Mouse (Mus musculus) hindbrain, embryonic 11.5 days (tissue): Measurements from ENCODE around the gene Tet3. TPM values are rescaled to one million over a fixed set of nuclear protein-coding genes. Genes with fewer than 3 reads are reported as not detected.

Experiments used
- ATAC-seq: fragments of 200-750 bp; cut with Nextera tagmentation; 2 replicates; pipeline ENCODE4 v1.8.0; 2017; ENCODE audit warnings: mild to moderate bottlenecking, moderate TSS enrichment, moderate library complexity; ENCODE audit not compliant: low FRiP score
- DNase-seq: peaks from one replicate; pipeline ENCODE4 v3.0.0-alpha.2; 2015; ENCODE audit warnings: low spot score
- H3K27ac ChIP-seq: fragments of 300-500 bp; sonication (generic); 2 replicates; pipeline ENCODE4 v1.5.1; 2014; ENCODE audit warnings: mild to moderate bottlenecking, low read depth, low read length
- H3K27me3 ChIP-seq: fragments of 300-500 bp; sonication (generic); 2 replicates; pipeline ENCODE4 v1.6.1; 2014; ENCODE audit warnings: mild to moderate bottlenecking, low read length, moderate library complexity, mixed read lengths; ENCODE audit not compliant: control insufficient read depth, insufficient read depth
- H3K36me3 ChIP-seq: fragments of 300-500 bp; sonication (generic); 2 replicates; pipeline ENCODE4 v1.6.1; 2014; ENCODE audit warnings: mild to moderate bottlenecking, low read length, moderate library complexity, mixed read lengths; ENCODE audit not compliant: control insufficient read depth, insufficient read depth
- H3K4me1 ChIP-seq: fragments of 300-500 bp; sonication (generic); replicated peaks from 2 replicates; pipeline ENCODE4 v1.6.1; 2014; ENCODE audit warnings: low read length, mixed read lengths; ENCODE audit not compliant: control insufficient read depth, insufficient read depth
- H3K4me2 ChIP-seq: fragments of 300-500 bp; sonication (generic); replicated peaks from 2 replicates; pipeline ENCODE4 v1.6.1; 2014; ENCODE audit warnings: mild to moderate bottlenecking, low read depth, low read length
- H3K4me3 ChIP-seq: fragments of 300-500 bp; sonication (generic); 2 replicates; pipeline ENCODE4 v1.5.1; 2014; ENCODE audit warnings: low read depth, low read length
- H3K9ac ChIP-seq: fragments of 300-500 bp; sonication (generic); 2 replicates; pipeline ENCODE4 v1.6.1; 2014; ENCODE audit warnings: low read depth, low read length
- H3K9me3 ChIP-seq: fragments of 300-500 bp; sonication (generic); 2 replicates; pipeline ENCODE4 v1.6.1; 2016; ENCODE audit warnings: low read length; ENCODE audit not compliant: control insufficient read depth
- WGBS: fragments of 180-500 bp; shearing (Covaris S2); extraction: QIAGEN DNeasy Blood & Tissue Kit; methylation state at CpG from one replicate; pipeline ENCODE4 v1.1.7; 2014; 5-methylcytosine and 5-hydroxymethylcytosine counted together
- polyA plus RNA-seq: library from polyadenylated mRNA; unstranded; fragments of >200 nt; fragmentation: Nextera tagmentation; extraction: Ambion mirVana; gene quantifications from 2 replicates; pipeline ENCODE4 v1.2.1, GENCODE M21; 2014

Tet3 gene
- polyA plus RNA-seq, 1 experiment from 2014 or later = 55.6 TPM

- Histone ChIP-seq H3K4me2 (no peak overlapping the region), H3K27ac (no peak overlapping the region), H3K9ac (no peak overlapping the region), H3K4me3 (no peak overlapping the region), H3K36me3 (no peaks in the 10 kb centered on the region), H3K4me1 (no peaks in the 10 kb centered on the region), H3K9me3 (no peaks in the 10 kb centered on the region), H3K27me3 (no peaks in the 10 kb centered on the region)
- whole genome bisulfite sequencing = 95% methylated on average over 10 of the region's 10 CpGs
- no peak for DNase-seq
- no peak for ATAC-seq
Observed at GRCm38 (mm10) chr6:83499078-83499477, 40.2 kb upstream of the Tet3 start.

DNA sequence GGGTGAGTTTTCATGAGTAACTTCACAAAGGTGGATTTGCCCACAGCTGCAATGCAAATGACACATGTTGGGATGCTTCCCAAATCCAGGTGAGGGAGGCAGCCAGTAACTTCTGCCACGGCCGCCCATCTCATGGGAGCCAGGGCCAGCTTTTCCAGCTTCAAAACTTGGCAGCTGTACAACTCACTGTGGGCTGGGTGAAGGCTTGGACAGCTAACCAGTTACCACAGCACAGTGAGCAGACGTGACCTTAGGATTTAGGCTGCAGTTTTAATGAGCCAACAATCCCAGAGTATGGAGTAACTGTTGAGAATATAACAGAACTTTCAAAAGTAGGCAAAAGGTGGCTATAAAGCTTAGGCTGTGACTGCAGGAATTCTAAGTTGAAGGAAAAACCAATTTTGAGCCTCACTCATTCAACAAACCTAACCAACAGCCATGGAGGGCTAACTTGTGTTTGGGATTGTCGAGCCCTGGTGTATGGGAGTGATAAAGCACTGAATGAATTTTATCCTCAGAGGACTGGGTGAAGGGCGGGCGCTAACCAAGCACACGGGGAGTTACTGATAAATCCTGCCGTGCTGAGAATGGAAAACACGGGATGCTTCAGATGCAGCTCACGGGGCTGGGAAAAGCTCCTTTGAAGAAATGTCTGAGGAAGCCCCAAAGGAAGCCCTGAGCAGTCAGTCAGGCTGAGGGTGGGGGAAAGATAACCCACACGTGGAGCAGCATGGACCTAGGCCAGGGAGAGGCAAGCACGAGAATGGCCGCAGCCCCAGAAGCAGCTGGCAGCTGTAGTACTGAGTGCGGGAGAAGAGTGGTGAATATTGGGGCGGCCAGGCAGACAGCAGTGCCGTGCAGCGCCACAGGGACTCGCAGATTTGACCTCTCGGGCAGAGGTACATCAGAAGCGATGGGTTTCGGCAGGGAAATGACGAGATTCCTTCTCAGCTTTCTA is 38.1 kb upstream of the Tet3 start:
- no peak overlapping the region for H3K27ac ChIP-seq
- no peaks in the 10 kb centered on the region for H3K36me3 ChIP-seq
- ATAC-seq = no peak
- H3K9me3 ChIP-seq = no peaks in the 10 kb centered on the region
- no peak overlapping the region for H3K4me3 ChIP-seq
- no peak for DNase-seq
- WGBS = 92% methylated on average over 21 of the region's 22 CpGs
- no peaks in the 10 kb centered on the region for H3K27me3 ChIP-seq
- H3K4me1 ChIP-seq = no peaks in the 10 kb centered on the region
- no peak overlapping the region for H3K9ac ChIP-seq
- no peak overlapping the region for H3K4me2 ChIP-seq

- no peaks in the 10 kb centered on the region for H3K4me1 ChIP-seq
- no peak overlapping the region for H3K4me2 ChIP-seq
- DNase-seq = no peak
- H3K27me3 ChIP-seq = no peaks in the 10 kb centered on the region
- WGBS = 94% methylated on average over 9 of the region's 9 CpGs
- no peak for ATAC-seq
- H3K9me3 ChIP-seq = no peaks in the 10 kb centered on the region
- H3K9ac ChIP-seq = no peak overlapping the region
- H3K36me3 ChIP-seq = no peaks in the 10 kb centered on the region
- H3K4me3 ChIP-seq = no peak overlapping the region
- H3K27ac ChIP-seq = no peak overlapping the region
Observed at GRCm38 (mm10) chr6:83496009-83496752, 37.3 kb upstream of the Tet3 start.

- Histone ChIP-seq H3K9ac (no peak overlapping the region), H3K4me3 (no peak overlapping the region), H3K27ac (no peak overlapping the region), H3K4me2 (no peak overlapping the region), H3K36me3 (no peaks in the 10 kb centered on the region), H3K4me1 (no peaks in the 10 kb centered on the region), H3K9me3 (no peaks in the 10 kb centered on the region), H3K27me3 (no peaks in the 10 kb centered on the region)
- ATAC-seq (no peak), DNase-seq (no peak)
- 84% methylated on average over 4 of the region's 4 CpGs for WGBS
Observed at GRCm38 (mm10) chr6:83490622-83491021, 31.7 kb upstream of the Tet3 start.

DNA sequence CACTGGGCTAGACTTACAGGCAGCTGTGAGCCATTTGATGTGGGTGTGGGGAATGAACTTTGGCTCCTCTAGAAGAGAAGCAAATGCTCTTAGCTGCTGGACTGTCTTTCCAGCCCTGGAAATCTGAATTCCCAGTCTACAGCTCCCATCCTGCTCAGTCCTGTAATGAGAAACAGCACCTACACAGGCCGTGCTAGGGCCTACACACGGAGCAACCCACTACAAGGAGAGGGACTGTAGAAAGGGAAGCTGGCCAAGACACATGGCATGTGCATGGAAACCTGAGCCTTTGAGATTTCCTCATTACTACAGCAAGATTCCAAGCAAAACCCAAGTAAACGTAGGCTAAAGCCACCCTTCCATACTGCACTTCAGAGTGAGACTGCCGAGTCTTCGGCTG is 29.3 kb upstream of the Tet3 start:
- no peak overlapping the region for H3K4me3 ChIP-seq
- no peak for DNase-seq
- no peaks in the 10 kb centered on the region for H3K27me3 ChIP-seq
- no peak for ATAC-seq
- 87% methylated on average over 5 of the region's 5 CpGs for WGBS
- H3K4me1 ChIP-seq = no peaks in the 10 kb centered on the region
- H3K27ac ChIP-seq = no peak overlapping the region
- H3K4me2 ChIP-seq = no peak overlapping the region
- H3K36me3 ChIP-seq = no peaks in the 10 kb centered on the region
- H3K9ac ChIP-seq = no peak overlapping the region
- H3K9me3 ChIP-seq = no peaks in the 10 kb centered on the region

GRCm38 (mm10) chr6:83487298-83487697 is 28.4 kb upstream of the Tet3 start:
- Histone ChIP-seq H3K27ac (no peak overlapping the region), H3K27me3 (no peaks in the 10 kb centered on the region), H3K4me2 (no peak overlapping the region), H3K4me3 (no peak overlapping the region), H3K36me3 (no peaks in the 10 kb centered on the region), H3K9ac (no peak overlapping the region), H3K9me3 (no peaks in the 10 kb centered on the region), H3K4me1 (no peaks in the 10 kb centered on the region)
- WGBS = 94% methylated on average over 4 of the region's 4 CpGs
- no peak for ATAC-seq
- no peak for DNase-seq

DNA sequence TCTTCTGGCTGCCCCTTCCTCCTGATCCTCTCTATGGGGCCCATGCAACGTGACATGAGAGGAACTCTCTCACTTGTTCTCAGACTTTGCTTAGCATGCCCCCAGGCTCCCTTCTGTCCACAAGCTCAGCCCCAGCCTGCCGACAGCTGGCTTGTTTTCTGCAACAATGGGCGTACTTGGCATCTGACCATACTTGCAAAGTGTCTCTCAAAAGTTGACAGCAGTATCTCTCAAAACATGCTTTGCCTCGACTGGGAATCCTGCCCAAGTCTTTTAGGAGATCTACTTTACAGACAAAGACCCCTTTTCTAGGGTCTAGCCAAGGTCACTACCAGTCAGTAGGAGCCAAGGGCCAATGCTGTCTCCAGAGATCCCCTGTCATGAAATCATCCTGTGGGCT is 27.0 kb upstream of the Tet3 start:
- no peaks in the 10 kb centered on the region for H3K9me3 ChIP-seq
- no peak overlapping the region for H3K9ac ChIP-seq
- H3K4me3 ChIP-seq = no peak overlapping the region
- no peak overlapping the region for H3K4me2 ChIP-seq
- WGBS = 79% methylated on average over 4 of the region's 4 CpGs
- DNase-seq (no peak), ATAC-seq (no peak)
- H3K27me3 ChIP-seq = no peaks in the 10 kb centered on the region
- H3K36me3 ChIP-seq = 0 out of 2 replicates have a peak, but pooled peaks cover 2% of the 10 kb centered on the region
- H3K27ac ChIP-seq = no peak overlapping the region
- no peaks in the 10 kb centered on the region for H3K4me1 ChIP-seq

- WGBS = 99% methylated on average over 7 of the region's 7 CpGs
- H3K27me3 ChIP-seq = no peaks in the 10 kb centered on the region
- H3K9me3 ChIP-seq = no peaks in the 10 kb centered on the region
- no peak overlapping the region for H3K4me2 ChIP-seq
- no peak overlapping the region for H3K27ac ChIP-seq
- no peak overlapping the region for H3K4me3 ChIP-seq
- no peaks in the 10 kb centered on the region for H3K4me1 ChIP-seq
- H3K9ac ChIP-seq = no peak overlapping the region
- 0 out of 2 replicates have a peak, but pooled peaks cover 4% of the 10 kb centered on the region for H3K36me3 ChIP-seq
- DNase-seq = no peak
- no peak for ATAC-seq
Observed at GRCm38 (mm10) chr6:83483776-83484175, 24.9 kb upstream of the Tet3 start.
